Mouse (Mus musculus): ENCODE data around the gene Fdxr.

- TF ChIP-seq CTCF (IDR thresholded peaks at IDR 0.05; ENCODE audit: low read depth, low read length) (no peak), POLR2A (IDR thresholded peaks at IDR 0.05; ENCODE audit: insufficient read depth, low read length) (no peak), EP300 (IDR thresholded peaks at IDR 0.05; ENCODE audit: insufficient read depth, low read depth, low read length) (no peak)
Measured at GRCm38 (mm10) chr11:115303167-115303566, 26.3 kb upstream of the Fdxr start.
